ENCODE assay signal across 9 mouse cellular contexts in the genomic region with DNA sequence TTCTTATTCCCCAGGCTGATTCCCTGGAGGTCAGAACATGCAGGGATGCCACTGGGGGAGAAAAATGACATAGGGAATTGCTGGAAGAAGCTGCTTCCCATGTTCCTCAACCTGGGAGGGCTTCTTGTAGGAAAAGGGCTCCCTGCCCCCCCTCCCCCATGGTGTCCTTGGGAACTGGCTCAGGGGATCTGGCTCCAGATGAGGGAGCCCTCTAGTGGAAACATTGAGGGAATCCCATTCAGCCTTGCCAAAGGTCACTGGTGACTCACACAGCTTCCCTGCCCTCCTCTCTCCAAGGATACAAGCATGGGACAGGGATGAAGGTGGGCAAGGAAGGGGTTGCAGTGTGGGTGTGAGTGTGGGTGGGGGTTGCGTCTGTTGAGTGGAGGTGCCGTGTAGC. TPM values are rescaled to one million over a fixed set of nuclear protein-coding genes. Genes with fewer than 3 reads are reported as not detected.
DNase-seq lines count a peak whose midpoint lies in the region; ATAC-seq and TF ChIP-seq lines count a peak whose summit lies in the region.
"Had no signal": no experiment of that assay in that cellular context is flagged by ENCODE, and none has a peak within 500 bp of the region (broad histone marks: within the 10 kb centered on the region; RNA-seq: fewer than 3 reads in every experiment).

No protein-coding gene starts in this region.

- TF ChIP-seq EP300 in lung, postnatal 0 days (IDR thresholded peaks at IDR 0.05) = no peak

- H3K9me3 ChIP-seq in lung, postnatal 0 days (ENCODE audit: low read length) = no peaks in the 10 kb centered on the region

- DNase-seq in gastrocnemius, adult 18-20 months (ENCODE audit: low spot score) = peak; percentile 36
- DNase-seq in gastrocnemius, postnatal 10 days = no peak
- peak; percentile 23 for DNase-seq in right cerebral cortex, adult 18-20 months
- DNase-seq in right cerebral cortex, postnatal 36 days (ENCODE audit: low spot score in 2 of 2) = no peak
- peak; percentile 17 for DNase-seq in embryo, embryonic 11.5 days (ENCODE audit: low read depth, low spot score)
- peak; percentile 71 for DNase-seq in lung, postnatal 0 days (ENCODE audit: low spot score)
- no peak for DNase-seq in layer of hippocampus, postnatal 10 days (ENCODE audit: low spot score in 2 of 2)
- DNase-seq in layer of hippocampus, postnatal 14 days (ENCODE audit: low spot score in 2 of 2) = no peak

- peak; percentile 17 for ATAC-seq in lung, postnatal 0 days

- H3K4me1 ChIP-seq in lung, postnatal 0 days (ENCODE audit: insufficient read depth, low read depth, low read length) = peaks cover 3% of the 10 kb centered on the region; the same call in 1 of the 2 replicates

- 67% methylated on average over 2 of the region's 2 CpGs for WGBS in lung, postnatal 0 days

- no peak overlapping the region for H3K4me2 ChIP-seq in lung, postnatal 0 days (replicated peaks; ENCODE audit: low read depth, low read length)

- no peaks in the 10 kb centered on the region for H3K36me3 ChIP-seq in lung, postnatal 0 days (ENCODE audit: insufficient read depth, low read length)

- H3K9ac ChIP-seq in lung, postnatal 0 days (replicated peaks; ENCODE audit: low read depth) = no peak overlapping the region

- no peaks in the 10 kb centered on the region for H3K27me3 ChIP-seq in lung, postnatal 0 days (replicated peaks; ENCODE audit: insufficient read depth, low read length)

- no peak overlapping the region for H3K27ac ChIP-seq in lung, postnatal 0 days (ENCODE audit: low read length)

- no peak overlapping the region for H3K4me3 ChIP-seq in lung, postnatal 0 days (ENCODE audit: low read depth, low read length)

- TF ChIP-seq CTCF in lung, postnatal 0 days (IDR thresholded peaks at IDR 0.05) = peak; percentile 70

RNA-seq across cellular contexts. Expression of gene Krt83, which starts 5.9 kb away (rescaled TPM):
- not detected for total RNA-seq in gastrocnemius, adult 18-20 months (2021)
- under 1 TPM in 1 of 2 experiments, not detected in 1; 0.40 TPM for total RNA-seq in gastrocnemius, postnatal 10 days (2021)
- not detected in 2 replicates for polyA plus RNA-seq in lung, postnatal 0 days (2015; fragmentation: Nextera tagmentation; extraction: Ambion mirVana)
- not detected for total RNA-seq in layer of hippocampus, postnatal 10 days (2021)
- total RNA-seq in layer of hippocampus, postnatal 14 days (2021) = not detected
- polyA plus RNA-seq: neural tube, embryonic 14.5 days had no signal

RNA-seq across cellular contexts. Expression of gene Gm49425, which starts 19.9 kb away (rescaled TPM):
- total RNA-seq in gastrocnemius, adult 18-20 months (2021) = not detected
- not detected for total RNA-seq in gastrocnemius, postnatal 10 days (2021)
- not detected in 2 replicates for polyA plus RNA-seq in lung, postnatal 0 days (2015; fragmentation: Nextera tagmentation; extraction: Ambion mirVana)
- total RNA-seq in layer of hippocampus, postnatal 10 days (2021) = not detected
- total RNA-seq in layer of hippocampus, postnatal 14 days (2021) = not detected

RNA-seq across cellular contexts. Expression of gene Krt86, which starts 23.9 kb away (rescaled TPM):
- total RNA-seq in gastrocnemius, adult 18-20 months (2021) = not detected
- not detected for total RNA-seq in gastrocnemius, postnatal 10 days (2021)
- not detected in 2 replicates for polyA plus RNA-seq in lung, postnatal 0 days (2015; fragmentation: Nextera tagmentation; extraction: Ambion mirVana)
- total RNA-seq in layer of hippocampus, postnatal 10 days (2021) = under 1 TPM in 1 of 2 experiments, not detected in 1; 0.23 TPM
- total RNA-seq in layer of hippocampus, postnatal 14 days (2021) = not detected
- polyA plus RNA-seq: neural tube, embryonic 14.5 days had no signal

RNA-seq across cellular contexts. Expression of gene Krt81, which starts 33.6 kb away (rescaled TPM):
- total RNA-seq in gastrocnemius, adult 18-20 months (2021) = not detected
- total RNA-seq in gastrocnemius, postnatal 10 days (2021) = not detected
- polyA plus RNA-seq in lung, postnatal 0 days (2015; fragmentation: Nextera tagmentation; extraction: Ambion mirVana) = not detected in 2 replicates
- not detected for total RNA-seq in layer of hippocampus, postnatal 10 days (2021)
- total RNA-seq in layer of hippocampus, postnatal 14 days (2021) = not detected
- polyA plus RNA-seq: neural tube, embryonic 14.5 days had no signal

RNA-seq across cellular contexts. Expression of gene Krt84, which starts 35.4 kb away (rescaled TPM):
- total RNA-seq in gastrocnemius, adult 18-20 months (2021) = not detected
- total RNA-seq in gastrocnemius, postnatal 10 days (2021) = not detected
- polyA plus RNA-seq in lung, postnatal 0 days (2015; fragmentation: Nextera tagmentation; extraction: Ambion mirVana) = not detected in 2 replicates
- not detected for total RNA-seq in layer of hippocampus, postnatal 10 days (2021)
- not detected for total RNA-seq in layer of hippocampus, postnatal 14 days (2021)

Comparison
In these comparisons a context has a peak if more than half of its experiments do, and no peak if none do; other contexts are left out.
1. DNase-seq: peak in gastrocnemius, adult 18-20 months (single experiment), right cerebral cortex, adult 18-20 months (single experiment), embryo, embryonic 11.5 days (single experiment) and lung, postnatal 0 days (single experiment); none in gastrocnemius, postnatal 10 days (single experiment), right cerebral cortex, postnatal 36 days (0 of 2), layer of hippocampus, postnatal 10 days (0 of 2) and layer of hippocampus, postnatal 14 days (0 of 2).